Mouse (Mus musculus): Measurements from ENCODE around the gene Gm17482. TPM values are rescaled to one million over a fixed set of nuclear protein-coding genes. Genes with fewer than 3 reads are reported as not detected.

Gene Gm17482
- polyA plus RNA-seq, 1 experiment from 2014 or later = not detected

DNA sequence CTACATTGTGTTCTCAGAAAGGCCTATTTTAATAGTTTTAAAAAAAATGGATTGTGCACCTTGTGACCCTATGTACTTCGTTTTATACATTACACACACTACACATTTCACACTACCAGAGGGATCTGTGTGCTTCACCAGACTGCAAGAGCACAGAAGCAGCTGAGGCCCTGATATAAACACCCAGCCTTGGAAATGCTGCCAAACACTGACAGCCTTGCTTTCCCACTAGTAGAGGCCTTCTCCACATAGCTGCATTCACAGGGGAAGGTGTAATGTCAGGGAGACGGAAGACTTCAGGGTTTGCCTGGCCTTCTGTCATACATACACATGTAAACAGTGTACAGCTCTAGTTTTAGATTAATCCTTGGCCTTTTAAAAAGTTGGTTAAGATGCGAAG, 28.0 kb downstream of the Gm17482 start:
- 76% methylated on average over 3 of the region's 3 CpGs for WGBS

DNA sequence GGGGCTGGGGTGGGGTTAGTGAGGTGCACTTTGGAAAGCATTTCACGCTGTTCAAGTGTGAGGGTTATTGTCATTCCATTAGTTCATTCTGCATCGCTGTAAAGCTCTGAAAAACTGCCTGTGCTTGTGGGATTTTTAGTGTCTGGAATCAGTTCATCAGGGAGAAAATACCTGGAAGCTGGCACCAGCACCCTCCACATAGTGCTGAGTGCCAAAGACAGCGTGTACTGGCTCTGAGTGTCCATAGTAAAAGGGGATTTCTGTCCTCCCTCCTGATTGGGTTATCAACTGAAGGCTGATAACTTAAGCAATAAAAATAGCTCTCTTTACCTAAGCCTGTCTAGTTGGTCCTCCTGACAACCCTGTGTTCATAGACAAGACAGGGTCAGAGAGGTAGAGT, 33.4 kb downstream of the Gm17482 start:
- no peaks in the 10 kb centered on the region for H3K27me3 ChIP-seq (replicated peaks; ENCODE audit: control insufficient read depth, insufficient read depth, low read length)
- no peak overlapping the region for H3K4me3 ChIP-seq (ENCODE audit: low read depth, low read length)
- H3K4me1 ChIP-seq (replicated peaks; ENCODE audit: control insufficient read depth, insufficient read depth, low read length) = no peaks in the 10 kb centered on the region
- H3K4me2 ChIP-seq (replicated peaks; ENCODE audit: low read depth) = no peak overlapping the region
- ATAC-seq = no peak
- H3K36me3 ChIP-seq (ENCODE audit: control insufficient read depth, insufficient read depth) = no peaks in the 10 kb centered on the region
- no peak for TF ChIP-seq CTCF (IDR thresholded peaks at IDR 0.05; ENCODE audit: low read depth)
- no peak overlapping the region for H3K27ac ChIP-seq (ENCODE audit: low read depth, low read length)
- WGBS = 37% methylated on average over 3 of the region's 3 CpGs
- no peak overlapping the region for H3K9ac ChIP-seq (ENCODE audit: low read depth, low read length)
- no peaks in the 10 kb centered on the region for H3K9me3 ChIP-seq (ENCODE audit: control insufficient read depth)

More for the DNA sequence above, 28.0 kb downstream of the Gm17482 start:
- no peaks in the 10 kb centered on the region for H3K36me3 ChIP-seq (ENCODE audit: control insufficient read depth, insufficient read depth)
- no peak overlapping the region for H3K4me3 ChIP-seq (ENCODE audit: low read depth, low read length)
- H3K27me3 ChIP-seq (replicated peaks; ENCODE audit: control insufficient read depth, insufficient read depth, low read length) = no peaks in the 10 kb centered on the region
- no peak overlapping the region for H3K4me2 ChIP-seq (replicated peaks; ENCODE audit: low read depth)
- no peaks in the 10 kb centered on the region for H3K9me3 ChIP-seq (ENCODE audit: control insufficient read depth)
- ATAC-seq = no peak
- no peak overlapping the region for H3K9ac ChIP-seq (ENCODE audit: low read depth, low read length)
- no peak overlapping the region for H3K27ac ChIP-seq (ENCODE audit: low read depth, low read length)
- TF ChIP-seq CTCF (IDR thresholded peaks at IDR 0.05; ENCODE audit: low read depth) = no peak
- H3K4me1 ChIP-seq (replicated peaks; ENCODE audit: control insufficient read depth, insufficient read depth, low read length) = no peaks in the 10 kb centered on the region; the same call in 1 of the 2 replicates

DNA sequence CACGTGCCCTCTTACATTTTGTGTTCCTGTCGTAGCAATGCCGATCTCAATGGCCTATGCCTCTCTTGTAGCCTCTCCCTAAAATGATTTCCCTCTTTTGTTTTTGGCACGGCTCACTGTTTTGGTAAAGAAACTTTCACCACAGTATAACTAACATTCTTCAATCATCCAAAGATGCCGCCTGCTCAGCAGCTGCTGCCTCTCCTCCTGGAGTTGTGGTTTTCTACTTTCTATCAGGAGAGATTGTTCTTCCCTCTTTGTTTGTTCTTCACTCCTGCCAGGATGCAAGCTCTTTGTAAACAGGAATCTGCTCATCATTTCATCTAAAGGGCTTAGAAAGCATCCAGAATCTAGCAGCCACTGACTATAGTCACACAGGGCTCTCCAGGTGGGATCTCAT, 39.6 kb downstream of the Gm17482 start:
- Histone ChIP-seq H3K9ac (ENCODE audit: low read depth, low read length) (no peak overlapping the region), H3K27me3 (replicated peaks; ENCODE audit: control insufficient read depth, insufficient read depth, low read length) (no peaks in the 10 kb centered on the region), H3K9me3 (ENCODE audit: control insufficient read depth) (no peaks in the 10 kb centered on the region), H3K4me2 (replicated peaks; ENCODE audit: low read depth) (no peak overlapping the region), H3K36me3 (ENCODE audit: control insufficient read depth, insufficient read depth) (no peaks in the 10 kb centered on the region), H3K4me3 (ENCODE audit: low read depth, low read length) (no peak overlapping the region), H3K4me1 (replicated peaks; ENCODE audit: control insufficient read depth, insufficient read depth, low read length) (no peaks in the 10 kb centered on the region), H3K27ac (ENCODE audit: low read depth, low read length) (no peak overlapping the region)
- 76% methylated on average over 5 of the region's 5 CpGs for WGBS
- no peak for TF ChIP-seq CTCF (IDR thresholded peaks at IDR 0.05; ENCODE audit: low read depth)
- ATAC-seq = no peak

DNA sequence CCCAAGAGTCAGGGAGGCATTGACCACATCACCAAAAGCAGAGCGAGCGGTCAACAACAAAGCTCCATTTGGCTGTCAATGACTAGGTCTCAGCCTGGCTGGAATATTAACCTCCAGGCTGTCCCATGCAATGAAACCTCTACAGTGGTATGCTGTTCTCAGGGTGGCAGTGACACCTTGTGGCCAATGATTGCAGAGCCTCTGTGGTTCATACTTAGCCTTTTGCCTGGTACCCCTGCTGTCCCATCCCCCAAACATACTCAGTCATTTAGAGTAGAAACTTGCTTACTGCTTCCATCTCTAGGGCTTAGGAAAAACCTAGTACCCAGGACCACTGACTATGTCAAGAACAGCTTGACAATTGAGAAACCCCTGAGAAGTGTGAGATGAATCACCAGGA, 40.8 kb downstream of the Gm17482 start:
- H3K36me3 ChIP-seq (ENCODE audit: control insufficient read depth, insufficient read depth) = no peaks in the 10 kb centered on the region
- 61% methylated on average over 2 of the region's 2 CpGs for WGBS
- H3K4me3 ChIP-seq (ENCODE audit: low read depth, low read length) = no peak overlapping the region
- H3K4me2 ChIP-seq (replicated peaks; ENCODE audit: low read depth) = no peak overlapping the region
- H3K4me1 ChIP-seq (replicated peaks; ENCODE audit: control insufficient read depth, insufficient read depth, low read length) = no peaks in the 10 kb centered on the region
- peak; percentile 98 for TF ChIP-seq CTCF (IDR thresholded peaks at IDR 0.05; ENCODE audit: low read depth)
- no peaks in the 10 kb centered on the region for H3K9me3 ChIP-seq (ENCODE audit: control insufficient read depth)
- no peak overlapping the region for H3K9ac ChIP-seq (ENCODE audit: low read depth, low read length)
- H3K27ac ChIP-seq (ENCODE audit: low read depth, low read length) = no peak overlapping the region
- no peaks in the 10 kb centered on the region for H3K27me3 ChIP-seq (replicated peaks; ENCODE audit: control insufficient read depth, insufficient read depth, low read length)
- ATAC-seq = peak; percentile 51; the same call in 1 of the 2 replicates

GRCm38 (mm10) chr6:115268551-115269385, 41.6 kb downstream of the Gm17482 start:
- no peak for TF ChIP-seq CTCF (IDR thresholded peaks at IDR 0.05; ENCODE audit: low read depth)
- Histone ChIP-seq H3K4me3 (ENCODE audit: low read depth, low read length) (no peak overlapping the region), H3K27me3 (replicated peaks; ENCODE audit: control insufficient read depth, insufficient read depth, low read length) (no peaks in the 10 kb centered on the region), H3K4me1 (replicated peaks; ENCODE audit: control insufficient read depth, insufficient read depth, low read length) (no peaks in the 10 kb centered on the region), H3K9me3 (ENCODE audit: control insufficient read depth) (no peaks in the 10 kb centered on the region), H3K27ac (ENCODE audit: low read depth, low read length) (no peak overlapping the region), H3K9ac (ENCODE audit: low read depth, low read length) (no peak overlapping the region), H3K4me2 (replicated peaks; ENCODE audit: low read depth) (no peak overlapping the region), H3K36me3 (ENCODE audit: control insufficient read depth, insufficient read depth) (no peaks in the 10 kb centered on the region)
- WGBS = 88% methylated on average over 10 of the region's 10 CpGs
- ATAC-seq = no peak

DNA sequence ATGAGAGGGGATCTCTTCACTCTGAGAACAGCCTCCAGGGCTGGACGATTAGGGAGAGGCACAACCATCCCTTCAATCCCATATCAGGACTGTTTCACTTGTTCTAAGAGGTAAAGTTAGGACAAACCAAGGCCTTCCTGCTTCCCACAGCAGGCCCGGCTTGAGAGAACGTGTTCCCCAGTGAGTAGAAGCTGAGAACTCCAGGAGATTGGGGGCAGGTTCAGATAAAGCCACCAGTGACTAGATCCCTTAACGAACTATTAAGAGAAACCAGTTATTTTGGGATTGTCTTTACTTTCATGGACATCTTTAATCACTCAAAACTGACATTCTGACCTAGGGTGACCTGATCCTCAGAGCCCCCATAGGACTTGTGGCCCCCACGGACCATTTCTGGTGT, 42.4 kb downstream of the Gm17482 start:
- H3K9ac ChIP-seq (ENCODE audit: low read depth, low read length) = no peak overlapping the region
- no peak for ATAC-seq
- no peak for TF ChIP-seq CTCF (IDR thresholded peaks at IDR 0.05; ENCODE audit: low read depth)
- no peaks in the 10 kb centered on the region for H3K9me3 ChIP-seq (ENCODE audit: control insufficient read depth)
- 79% methylated on average over 5 of the region's 5 CpGs for WGBS
- no peaks in the 10 kb centered on the region for H3K4me1 ChIP-seq (replicated peaks; ENCODE audit: control insufficient read depth, insufficient read depth, low read length)
- H3K4me2 ChIP-seq (replicated peaks; ENCODE audit: low read depth) = no peak overlapping the region
- H3K27me3 ChIP-seq (replicated peaks; ENCODE audit: control insufficient read depth, insufficient read depth, low read length) = no peaks in the 10 kb centered on the region
- no peak overlapping the region for H3K4me3 ChIP-seq (ENCODE audit: low read depth, low read length)
- H3K27ac ChIP-seq (ENCODE audit: low read depth, low read length) = no peak overlapping the region
- H3K36me3 ChIP-seq (ENCODE audit: control insufficient read depth, insufficient read depth) = no peaks in the 10 kb centered on the region

Measured in intestine, postnatal 0 days (tissue).